Mouse (Mus musculus) heart, embryonic 13.5 days (tissue): ENCODE measurements around the gene Fbxl12. TPM values are rescaled to one million over a fixed set of nuclear protein-coding genes. Genes with fewer than 3 reads are reported as not detected.
"Not testable (repeated sequence)": the region's sequence is repeated elsewhere in the genome, so short reads cannot be mapped to it uniquely, and the experiment has no call there.

Source experiments
- ATAC-seq: fragments of 200-750 bp; cut with Nextera tagmentation; 2 replicates; pipeline ENCODE4 v1.8.0; 2017; ENCODE audit warnings: moderate TSS enrichment; ENCODE audit not compliant: insufficient number of reproducible peaks, low FRiP score, low TSS enrichment; ENCODE audit errors: extremely low read depth
- H3K27ac ChIP-seq: fragments of 300-500 bp; sonication (generic); replicated peaks from 2 replicates; pipeline ENCODE4 v1.5.1; 2015; ENCODE audit warnings: moderate library complexity, mild to moderate bottlenecking, inconsistent platforms
- H3K27me3 ChIP-seq: fragments of 300-500 bp; sonication (generic); replicated peaks from 2 replicates; pipeline ENCODE4 v1.6.1; 2015; ENCODE audit warnings: mild to moderate bottlenecking, inconsistent platforms
- H3K36me3 ChIP-seq: fragments of 300-500 bp; sonication (generic); 2 replicates; pipeline ENCODE4 v1.6.1; 2015; ENCODE audit warnings: mild to moderate bottlenecking, inconsistent platforms
- H3K4me1 ChIP-seq: fragments of 300-500 bp; sonication (generic); 2 replicates; pipeline ENCODE4 v1.6.1; 2015; ENCODE audit warnings: inconsistent platforms
- H3K4me2 ChIP-seq: fragments of 300-500 bp; sonication (generic); 2 replicates; pipeline ENCODE4 v1.6.1; 2015; ENCODE audit warnings: inconsistent platforms, mild to moderate bottlenecking, moderate library complexity
- H3K4me3 ChIP-seq: fragments of 300-500 bp; sonication (generic); 2 replicates; pipeline ENCODE4 v1.5.1; 2015; ENCODE audit warnings: moderate library complexity, mild to moderate bottlenecking, inconsistent platforms
- H3K9ac ChIP-seq: fragments of 300-500 bp; sonication (generic); 2 replicates; pipeline ENCODE4 v1.6.1; 2015; ENCODE audit warnings: inconsistent platforms, mild to moderate bottlenecking, moderate library complexity
- H3K9me3 ChIP-seq: fragments of 300-500 bp; sonication (generic); 2 replicates; pipeline ENCODE4 v1.6.1; 2016; ENCODE audit warnings: inconsistent platforms
- WGBS: fragments of 180-500 bp; shearing (Covaris S2); methylation state at CpG from one replicate; pipeline ENCODE4 v1.1.7; 2015; ENCODE audit warnings: mixed read lengths; 5-methylcytosine and 5-hydroxymethylcytosine counted together
- polyA plus RNA-seq: library from polyadenylated mRNA; unstranded; fragments of >200 nt; fragmentation: Nextera tagmentation; extraction: Ambion mirVana; gene quantifications from 2 replicates; pipeline ENCODE4 v1.2.1, GENCODE M21; 2015

Fbxl12 gene
- 14.9 and 15.7 TPM in 2 replicates for polyA plus RNA-seq

- H3K4me3 ChIP-seq = peak within 1 kb of the TSS; percentile 95
- no peaks in the 10 kb centered on the region for H3K9me3 ChIP-seq
- H3K4me1 ChIP-seq = peaks cover 35% of the 10 kb centered on the region
- H3K9ac ChIP-seq = peak within 1 kb of the TSS; percentile 98
- H3K27me3 ChIP-seq = no peaks in the 10 kb centered on the region
- ATAC-seq = no peak
- peaks cover 39% of the 10 kb centered on the region for H3K36me3 ChIP-seq
- peak within 1 kb of the TSS; percentile 97 for H3K27ac ChIP-seq
- peak within 1 kb of the TSS; percentile 100 for H3K4me2 ChIP-seq
- WGBS = 1% methylated on average over 43 of the region's 43 CpGs
Observed at GRCm38 (mm10) chr9:20644360-20645081, at the start of gene Fbxl12. Fbxl12 (minus strand) TSS chr9:20644767.

GRCm38 (mm10) chr9:20692863-20693262 lies 48.3 kb upstream of the Fbxl12 start:
- ATAC-seq = no peak
- WGBS = 88% methylated on average over 3 of the region's 3 CpGs
- H3K36me3 ChIP-seq = no peaks in the 10 kb centered on the region
- H3K9me3 ChIP-seq = peaks cover 3% of the 10 kb centered on the region; the same call in 1 of the 2 replicates
- H3K4me2 ChIP-seq = no peak overlapping the region
- H3K9ac ChIP-seq = no peak overlapping the region
- peaks cover 26% of the 10 kb centered on the region for H3K4me1 ChIP-seq
- H3K4me3 ChIP-seq = no peak overlapping the region
- H3K27me3 ChIP-seq = peaks cover 54% of the 10 kb centered on the region
- no peak overlapping the region for H3K27ac ChIP-seq

- not testable (repeated sequence) for H3K9ac ChIP-seq, ATAC-seq, H3K4me2 ChIP-seq, H3K9me3 ChIP-seq, H3K27ac ChIP-seq, H3K4me3 ChIP-seq, H3K36me3 ChIP-seq
- 87% methylated on average over 2 of the region's 2 CpGs for WGBS
- peaks cover 36% of the 10 kb centered on the region for H3K27me3 ChIP-seq
- peaks cover 20% of the 10 kb centered on the region for H3K4me1 ChIP-seq
Observed at GRCm38 (mm10) chr9:20690449-20690848, 45.9 kb upstream of the Fbxl12 start.

- Histone ChIP-seq H3K36me3 (no peaks in the 10 kb centered on the region), H3K4me3 (no peak overlapping the region), H3K27ac (peak overlapping the region; percentile 28), H3K4me1 (peaks cover 17% of the 10 kb centered on the region), H3K9ac (no peak overlapping the region; the same call in 1 of the 2 replicates), H3K27me3 (peaks cover 31% of the 10 kb centered on the region), H3K4me2 (peak overlapping the region; percentile 6; the same call in 1 of the 2 replicates), H3K9me3 (no peaks in the 10 kb centered on the region)
- 0% methylated on average over 4 of the region's 4 CpGs for WGBS
- no peak; the same call in 1 of the 2 replicates for ATAC-seq
Observed at GRCm38 (mm10) chr9:20689913-20690312, 45.3 kb upstream of the Fbxl12 start.

GRCm38 (mm10) chr9:20689403-20689802 lies 44.8 kb upstream of the Fbxl12 start:
- Histone ChIP-seq H3K4me2 (no peak overlapping the region), H3K27me3 (peaks cover 28% of the 10 kb centered on the region), H3K36me3 (no peaks in the 10 kb centered on the region), H3K27ac (peak overlapping the region; percentile 28), H3K9ac (no peak overlapping the region), H3K4me3 (no peak overlapping the region), H3K4me1 (peaks cover 13% of the 10 kb centered on the region), H3K9me3 (no peaks in the 10 kb centered on the region)
- ATAC-seq = no peak
- 75% methylated on average over 1 of the region's 1 CpGs for WGBS

GRCm38 (mm10) chr9:20685081-20685861 lies 40.7 kb upstream of the Fbxl12 start:
- no peak overlapping the region for H3K4me2 ChIP-seq
- no peak for ATAC-seq
- H3K4me1 ChIP-seq = peaks cover 10% of the 10 kb centered on the region
- no peaks in the 10 kb centered on the region for H3K9me3 ChIP-seq
- no peaks in the 10 kb centered on the region for H3K36me3 ChIP-seq
- 46% methylated on average over 16 of the region's 17 CpGs for WGBS
- no peaks in the 10 kb centered on the region for H3K27me3 ChIP-seq
- no peak overlapping the region for H3K9ac ChIP-seq
- no peak overlapping the region for H3K4me3 ChIP-seq
- H3K27ac ChIP-seq = no peak overlapping the region

GRCm38 (mm10) chr9:20682389-20682722 lies 37.8 kb upstream of the Fbxl12 start:
- ATAC-seq = no peak
- WGBS = 62% methylated on average over 2 of the region's 2 CpGs

GRCm38 (mm10) chr9:20681546-20682388 lies 37.2 kb upstream of the Fbxl12 start:
- 37% methylated on average over 7 of the region's 7 CpGs for WGBS
- Histone ChIP-seq H3K9me3 (no peaks in the 10 kb centered on the region), H3K36me3 (no peaks in the 10 kb centered on the region), H3K4me3 (no peak overlapping the region), H3K27ac (no peak overlapping the region), H3K9ac (no peak overlapping the region), H3K4me2 (no peak overlapping the region), H3K4me1 (no peaks in the 10 kb centered on the region), H3K27me3 (no peaks in the 10 kb centered on the region)
- ATAC-seq = no peak

More at GRCm38 (mm10) chr9:20682389-20682722, 37.8 kb upstream of the Fbxl12 start:
- no peaks in the 10 kb centered on the region for H3K9me3 ChIP-seq
- H3K4me2 ChIP-seq = no peak overlapping the region
- H3K36me3 ChIP-seq = no peaks in the 10 kb centered on the region
- H3K4me3 ChIP-seq = no peak overlapping the region
- H3K27me3 ChIP-seq = no peaks in the 10 kb centered on the region
- H3K4me1 ChIP-seq = no peaks in the 10 kb centered on the region
- H3K9ac ChIP-seq = no peak overlapping the region
- no peak overlapping the region for H3K27ac ChIP-seq

GRCm38 (mm10) chr9:20680378-20680958 lies 35.9 kb upstream of the Fbxl12 start:
- H3K9me3 ChIP-seq = no peaks in the 10 kb centered on the region
- WGBS = 80% methylated on average over 9 of the region's 9 CpGs

GRCm38 (mm10) chr9:20677892-20678291 lies 33.3 kb upstream of the Fbxl12 start:
- no peak overlapping the region for H3K4me2 ChIP-seq
- H3K36me3 ChIP-seq = no peaks in the 10 kb centered on the region
- no peak for ATAC-seq
- H3K9ac ChIP-seq = no peak overlapping the region
- H3K27me3 ChIP-seq = 0 out of 2 replicates have a peak, but pooled peaks cover 4% of the 10 kb centered on the region
- peaks cover 7% of the 10 kb centered on the region; the same call in 1 of the 2 replicates for H3K4me1 ChIP-seq
- WGBS = 86% methylated on average over 12 of the region's 12 CpGs
- H3K4me3 ChIP-seq = no peak overlapping the region
- H3K27ac ChIP-seq = no peak overlapping the region
- no peaks in the 10 kb centered on the region for H3K9me3 ChIP-seq

More at GRCm38 (mm10) chr9:20680378-20680958, 35.9 kb upstream of the Fbxl12 start:
- no peaks in the 10 kb centered on the region for H3K36me3 ChIP-seq
- H3K4me2 ChIP-seq = no peak overlapping the region
- no peak overlapping the region for H3K9ac ChIP-seq
- H3K4me1 ChIP-seq = no peaks in the 10 kb centered on the region
- H3K4me3 ChIP-seq = no peak overlapping the region
- H3K27me3 ChIP-seq = no peaks in the 10 kb centered on the region
- no peak for ATAC-seq
- H3K27ac ChIP-seq = no peak overlapping the region
